Mouse (Mus musculus) left cerebral cortex, postnatal 14 days (tissue): ENCODE results near the gene Pde6b. TPM values are rescaled to one million over a fixed set of nuclear protein-coding genes. Genes with fewer than 3 reads are reported as not detected.

ENCODE experiments used
- DNase-seq, 2 experiments: peaks; one replicate each; pipeline ENCODE4 v3.0.0; 2021 to 2022; ENCODE audit warnings: low spot score in 2 of 2, mixed read lengths in 1 of 2
- intact Hi-C: fragments of 180-260 bp; cut with DNase I; formaldehyde crosslinking; loops from one replicate; pipeline ENCODE4 v1.15.1; 2025
- total RNA-seq, 2 experiments: library from RNA; stranded (reverse); gene quantifications; 2 replicates each; pipeline ENCODE4 v1.2.3; 2021

Pde6b gene
- total RNA-seq, 2 experiments from 2014 or later, result 0.13 to 0.19 TPM

GRCm38 (mm10) chr5:108385632-108386031 is 2.6 kb upstream of the Pde6b start:
- DNase-seq, result peak; percentile 49 to 74
- intact Hi-C loops, result no loop called here

DNA sequence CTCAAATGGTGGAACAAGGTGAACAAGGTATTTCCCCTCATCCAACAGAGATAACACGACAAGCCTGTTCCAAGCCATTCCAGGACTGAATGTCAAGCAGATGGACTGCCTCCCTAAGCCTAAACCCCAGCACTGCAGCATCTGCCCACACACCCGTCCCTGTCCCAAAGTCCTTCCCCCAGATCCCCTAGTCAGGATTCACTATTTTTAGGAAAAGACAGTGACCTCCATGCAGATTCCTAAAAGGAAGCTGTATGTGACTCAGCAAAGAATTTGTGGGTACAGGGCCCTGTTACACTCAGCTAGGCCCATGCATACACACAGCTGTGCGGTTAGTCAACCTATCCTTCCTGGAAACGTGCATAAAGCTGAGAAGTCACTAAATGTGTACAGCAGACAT is 1.7 kb upstream of the Pde6b start:
- no peak for DNase-seq
- intact Hi-C loops, result no loop called here

GRCm38 (mm10) chr5:108389744-108390143 is 1.6 kb downstream of the Pde6b start:
- DNase-seq, result no peak
- intact Hi-C loops, result no loop called here

DNA sequence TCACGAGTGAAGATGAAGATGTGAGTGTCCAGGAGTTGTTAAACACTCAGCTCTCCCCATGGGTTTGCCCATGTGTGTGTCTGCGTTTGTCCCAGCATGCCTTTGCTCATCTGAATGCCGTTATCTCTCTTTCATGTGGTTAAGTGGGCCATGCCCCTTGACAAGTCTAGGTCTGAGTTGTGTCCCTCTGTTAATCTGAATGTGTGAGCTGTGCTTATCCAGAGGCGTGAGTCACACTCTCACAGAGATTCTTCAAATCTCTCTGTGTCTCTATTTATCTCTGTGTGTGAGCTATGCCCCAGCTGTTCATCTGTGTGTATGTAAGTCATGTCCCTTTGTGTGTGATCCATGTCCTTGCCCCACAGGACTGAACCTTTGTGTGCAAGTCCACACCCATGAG is 15.3 kb downstream of the Pde6b start:
- intact Hi-C loops, result no loop called here
- no peak for DNase-seq

DNA sequence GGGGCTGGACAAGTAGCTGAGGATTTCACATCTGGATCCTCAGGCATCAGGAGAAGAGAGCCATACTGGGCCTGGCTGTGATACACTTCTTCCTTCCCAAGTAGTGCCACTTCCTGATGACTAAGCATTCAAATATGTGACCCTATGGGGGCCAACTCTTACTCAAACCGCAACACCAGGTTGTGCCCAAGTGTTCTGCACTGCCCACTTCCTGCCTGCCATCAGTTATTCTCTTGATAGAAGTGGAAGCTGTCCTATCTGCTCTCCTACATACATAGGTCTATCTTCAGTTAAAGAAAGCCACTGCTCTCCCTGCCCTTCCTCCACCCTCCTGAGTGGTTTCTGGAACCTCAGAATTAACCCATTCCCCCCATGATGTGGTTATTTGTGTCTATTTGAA is 17.3 kb downstream of the Pde6b start:
- DNase-seq, result no peak
- intact Hi-C loops, result no loop called here

DNA sequence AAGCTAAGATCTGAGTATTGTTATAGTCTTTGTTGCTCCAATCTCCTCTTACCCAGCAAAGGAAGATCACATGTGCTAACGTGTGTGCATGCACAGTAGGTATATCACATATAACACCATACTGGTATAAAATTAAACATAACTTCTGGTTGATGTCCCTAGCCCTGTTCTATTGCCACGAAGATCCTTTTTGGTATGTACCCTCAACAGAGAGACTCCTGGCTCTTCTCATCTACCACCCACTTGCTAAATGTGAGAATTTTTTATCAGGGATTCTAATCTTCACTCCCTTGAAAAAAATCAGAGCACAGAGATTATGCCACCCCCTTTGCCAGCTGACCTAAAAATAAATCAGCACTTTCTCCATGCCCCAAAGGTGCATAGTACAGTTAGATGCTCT is 18.8 kb downstream of the Pde6b start:
- intact Hi-C loops, result no loop called here
- DNase-seq, result peak in 1 of 2 experiments; percentile 18

- intact Hi-C loops, result no loop called here
- DNase-seq, result no peak
These were observed 26.5 kb downstream of the Pde6b start for GRCm38 (mm10) chr5:108414711-108415110.

DNA sequence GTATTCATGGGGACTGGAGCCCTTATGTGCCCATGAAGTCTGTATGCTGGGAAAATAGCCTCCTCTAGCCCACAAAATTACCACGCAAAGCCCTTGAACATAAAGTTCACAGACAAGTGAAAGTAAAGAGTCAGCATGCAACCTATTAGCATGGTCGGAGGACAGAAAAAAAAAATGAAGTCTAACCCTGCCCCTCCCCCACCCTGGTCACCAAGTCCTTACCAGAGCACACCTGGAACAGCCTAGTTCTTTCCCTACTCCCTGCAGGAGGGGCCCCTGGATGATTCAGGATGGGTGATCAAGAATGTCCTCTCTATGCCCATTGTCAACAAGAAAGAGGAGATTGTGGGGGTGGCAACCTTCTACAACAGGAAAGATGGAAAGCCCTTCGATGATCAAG is 34.5 kb downstream of the Pde6b start:
- intact Hi-C loops, result loop anchor here (10.0 kb wide), 1 partner anchor 232 kb away; no protein-coding TSS in a partner anchor
- DNase-seq, result no peak

- intact Hi-C loops, result loop anchor here (10.0 kb wide), 1 partner anchor 231 kb away; no protein-coding TSS in a partner anchor
- DNase-seq, result no peak
These were observed 35.2 kb downstream of the Pde6b start for GRCm38 (mm10) chr5:108423427-108423826.

- peak; percentile 41 to 60 for DNase-seq
- intact Hi-C loops, result loop anchor here (2.0 to 10.0 kb wide), 3 partner anchors 54 to 228 kb away; partner anchors contain the start of gene Cplx1
These were observed 39.0 kb downstream of the Pde6b start for GRCm38 (mm10) chr5:108427186-108427585.

- no peak for DNase-seq
- intact Hi-C loops, result no loop called here
These were observed 43.0 kb downstream of the Pde6b start for GRCm38 (mm10) chr5:108431196-108431595.

GRCm38 (mm10) chr5:108433804-108434587 is 45.8 kb downstream of the Pde6b start, which contains the start of gene Atp5k:
Gene Atp5k (minus strand): TSS chr5:108434448.
- intact Hi-C loops, result no loop called here

DNA sequence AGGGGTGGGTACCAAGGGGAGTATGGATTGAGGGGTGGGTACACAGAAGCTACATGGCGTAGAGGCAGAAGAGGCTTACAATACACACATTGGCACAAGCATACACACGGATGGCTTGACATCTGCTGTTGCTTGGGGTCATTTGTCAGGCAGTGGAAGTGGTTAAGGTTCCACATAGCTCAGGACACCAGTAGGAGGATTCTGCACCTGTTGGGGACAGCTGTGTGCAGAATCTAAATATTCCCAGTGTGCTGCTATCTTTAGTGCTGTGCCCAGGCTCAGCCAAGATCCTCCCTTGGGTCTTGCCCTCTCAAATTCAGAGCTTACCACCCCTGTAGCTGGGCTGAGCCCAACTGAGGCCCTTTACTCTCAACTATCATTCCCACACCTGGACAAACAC is 47.9 kb downstream of the Pde6b start:
- no peak for DNase-seq

More at GRCm38 (mm10) chr5:108433804-108434587, 45.8 kb downstream of the Pde6b start, which contains the start of gene Atp5k:
- peak; percentile 95 to 97 for DNase-seq

DNA sequence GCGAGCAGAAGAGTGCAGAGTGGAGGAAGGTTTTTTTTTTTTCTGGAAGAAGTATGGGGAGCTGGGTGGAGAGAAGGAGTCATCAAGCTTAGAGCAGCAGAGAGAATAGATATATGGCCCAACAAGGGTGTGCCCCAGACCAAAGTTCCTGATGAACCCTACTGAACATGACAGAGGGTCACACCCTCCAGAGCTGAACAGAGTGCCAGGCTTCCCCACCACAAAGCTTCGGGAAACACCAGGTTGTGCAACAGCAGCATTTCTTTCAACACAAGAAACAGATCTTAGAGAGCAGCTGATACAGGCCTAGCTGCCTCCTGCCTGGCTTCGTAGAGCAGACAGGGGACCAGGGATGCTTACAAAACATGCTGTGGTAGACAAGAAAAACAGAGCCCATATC is 58.8 kb downstream of the Pde6b start:
- DNase-seq, result no peak
- intact Hi-C loops, result no loop called here

More for the DNA sequence above, 47.9 kb downstream of the Pde6b start:
- intact Hi-C loops, result no loop called here

DNA sequence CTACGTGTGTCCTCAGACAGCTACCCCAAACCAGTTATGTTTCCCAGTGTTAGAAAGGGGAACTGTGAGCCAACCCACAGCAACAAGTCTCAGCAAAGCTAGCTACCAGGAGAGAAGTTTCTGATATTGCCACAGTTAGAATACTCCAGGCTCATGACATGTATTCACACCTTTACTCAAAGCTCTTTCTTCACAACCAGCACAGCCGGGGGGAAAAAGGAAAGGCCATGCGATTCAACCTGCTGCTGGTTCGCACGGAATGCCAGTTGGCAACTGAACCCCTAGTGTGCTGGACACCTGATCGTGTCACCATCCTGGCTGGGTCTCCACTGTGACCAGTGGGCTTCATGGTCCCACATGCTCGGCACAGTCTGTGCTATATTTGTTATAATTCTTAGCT is 59.7 kb downstream of the Pde6b start:
- intact Hi-C loops, result no loop called here
- no peak for DNase-seq

GRCm38 (mm10) chr5:108448785-108449668 is 60.8 kb downstream of the Pde6b start, which contains the start of gene Mfsd7a:
Gene Mfsd7a (minus strand): TSS chr5:108448891.
- intact Hi-C loops, result no loop called here
- no peak for DNase-seq

GRCm38 (mm10) chr5:108450837-108451540 is 62.8 kb downstream of the Pde6b start:
- no peak for DNase-seq
- intact Hi-C loops, result no loop called here

GRCm38 (mm10) chr5:108451611-108452010 is 63.4 kb downstream of the Pde6b start:
- intact Hi-C loops, result no loop called here
- DNase-seq, result no peak

DNA sequence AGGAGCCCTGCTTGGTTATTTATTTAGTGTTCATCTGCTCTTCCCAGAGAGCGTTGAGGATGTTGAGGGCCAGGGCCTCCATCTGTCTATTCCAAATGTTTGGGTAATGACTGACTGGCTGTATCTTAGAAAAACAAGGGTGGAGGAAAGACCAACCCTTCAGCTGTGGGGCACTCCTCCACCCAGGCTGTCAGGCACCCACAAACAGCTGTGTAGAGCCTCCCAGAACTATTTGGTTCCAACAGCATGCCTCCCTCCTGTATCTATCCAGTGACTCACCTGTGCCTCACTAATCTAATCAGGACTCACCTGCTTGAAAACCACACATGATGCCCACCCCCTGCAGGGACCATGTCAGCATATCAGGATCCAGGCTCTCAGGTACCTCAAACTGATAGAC is 64.2 kb downstream of the Pde6b start:
- intact Hi-C loops, result no loop called here
- no peak for DNase-seq
